Mouse (Mus musculus) liver, postnatal 0 days (tissue): ENCODE results near the gene Pecam1.

Experiments used
- CTCF ChIP-seq: sonication (generic); IDR thresholded peaks from 2 replicates; pipeline ENCODE4 v1.5.1; 2016; ENCODE audit warnings: antibody characterized with exemption, low read depth
- EP300 ChIP-seq: IDR thresholded peaks from 2 replicates; pipeline ENCODE4 v1.6.1; 2016; ENCODE audit warnings: antibody characterized with exemption, low read depth, mild to moderate bottlenecking

DNA sequence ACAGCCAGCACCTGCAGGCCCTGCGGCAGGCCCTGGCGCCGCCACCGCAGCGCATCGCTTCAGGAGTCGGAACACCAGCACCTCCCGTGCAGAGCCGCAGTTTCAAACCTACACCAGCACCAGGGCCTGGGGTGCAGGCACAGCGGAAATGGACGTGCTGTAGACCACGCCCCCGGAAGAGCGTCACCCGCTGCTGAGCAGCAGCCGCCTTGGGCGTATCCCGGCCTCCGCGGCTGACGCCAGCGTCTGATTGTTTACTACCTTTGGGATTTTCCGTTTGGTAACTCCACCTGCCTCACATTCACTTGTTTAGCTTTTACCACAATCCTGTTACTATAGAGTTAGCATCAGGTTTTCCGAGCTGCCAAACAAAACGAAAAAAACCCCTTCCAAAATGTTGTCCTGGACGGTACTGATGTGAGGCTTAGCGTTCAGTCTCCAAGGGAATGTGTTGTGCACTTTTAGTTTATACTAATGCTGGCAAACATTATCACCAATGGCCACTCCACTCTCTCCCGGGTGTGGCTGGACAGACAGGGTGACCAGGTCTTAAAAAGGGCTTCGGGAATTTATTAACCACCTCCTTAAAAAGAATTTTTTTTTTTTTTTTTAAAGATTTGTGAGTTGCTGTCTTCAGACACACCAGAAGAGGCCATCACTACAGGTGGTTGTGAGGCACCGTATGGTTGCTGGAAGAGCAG lies 29.1 kb upstream of the Pecam1 start, which contains the start of gene Polg2:
- TF ChIP-seq CTCF (no peak), EP300 (peak; percentile 58; the same call in 1 of the 2 replicates)
